Mouse (Mus musculus): ENCODE measurements around the gene Kcnab1. TPM values are rescaled to one million over a fixed set of nuclear protein-coding genes. Genes with fewer than 3 reads are reported as not detected.

The Kcnab1 gene
- polyA plus RNA-seq, 1 experiment from 2014 or later = 6.7 TPM

DNA sequence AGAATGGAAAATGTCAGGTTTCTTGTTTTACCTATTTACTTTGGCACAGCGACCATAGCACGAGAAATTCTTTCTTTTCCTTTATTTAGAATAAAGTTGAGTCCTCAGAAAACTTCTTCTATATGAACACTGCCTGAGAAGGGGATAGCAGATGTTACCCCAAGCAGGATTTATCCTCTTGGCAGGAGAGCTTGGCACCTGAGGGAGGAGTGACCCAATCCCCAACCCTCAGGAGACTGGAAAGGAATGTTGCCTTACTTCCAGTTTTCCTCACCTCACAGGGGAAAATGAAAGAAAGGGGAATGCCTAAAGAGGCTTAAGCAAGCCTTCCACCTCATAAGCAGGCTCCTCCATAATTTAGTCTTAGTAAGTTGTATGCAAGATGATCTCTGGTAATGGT lies 105.5 kb downstream of the Kcnab1 start:
- no peak overlapping the region for H3K27ac ChIP-seq (replicated peaks)
- H3K9me3 ChIP-seq (replicated peaks) = no peaks in the 10 kb centered on the region
- H3K27me3 ChIP-seq (ENCODE audit: low read depth, poor library complexity, severe bottlenecking) = no peaks in the 10 kb centered on the region
- WGBS = 86% methylated on average over 2 of the region's 2 CpGs
- H3K4me3 ChIP-seq = no peak overlapping the region
- H3K4me1 ChIP-seq = peaks cover 7% of the 10 kb centered on the region; the same call in 1 of the 2 replicates
- H3K36me3 ChIP-seq = no peaks in the 10 kb centered on the region
- DNase-seq (ENCODE audit: low spot score) = no peak

DNA sequence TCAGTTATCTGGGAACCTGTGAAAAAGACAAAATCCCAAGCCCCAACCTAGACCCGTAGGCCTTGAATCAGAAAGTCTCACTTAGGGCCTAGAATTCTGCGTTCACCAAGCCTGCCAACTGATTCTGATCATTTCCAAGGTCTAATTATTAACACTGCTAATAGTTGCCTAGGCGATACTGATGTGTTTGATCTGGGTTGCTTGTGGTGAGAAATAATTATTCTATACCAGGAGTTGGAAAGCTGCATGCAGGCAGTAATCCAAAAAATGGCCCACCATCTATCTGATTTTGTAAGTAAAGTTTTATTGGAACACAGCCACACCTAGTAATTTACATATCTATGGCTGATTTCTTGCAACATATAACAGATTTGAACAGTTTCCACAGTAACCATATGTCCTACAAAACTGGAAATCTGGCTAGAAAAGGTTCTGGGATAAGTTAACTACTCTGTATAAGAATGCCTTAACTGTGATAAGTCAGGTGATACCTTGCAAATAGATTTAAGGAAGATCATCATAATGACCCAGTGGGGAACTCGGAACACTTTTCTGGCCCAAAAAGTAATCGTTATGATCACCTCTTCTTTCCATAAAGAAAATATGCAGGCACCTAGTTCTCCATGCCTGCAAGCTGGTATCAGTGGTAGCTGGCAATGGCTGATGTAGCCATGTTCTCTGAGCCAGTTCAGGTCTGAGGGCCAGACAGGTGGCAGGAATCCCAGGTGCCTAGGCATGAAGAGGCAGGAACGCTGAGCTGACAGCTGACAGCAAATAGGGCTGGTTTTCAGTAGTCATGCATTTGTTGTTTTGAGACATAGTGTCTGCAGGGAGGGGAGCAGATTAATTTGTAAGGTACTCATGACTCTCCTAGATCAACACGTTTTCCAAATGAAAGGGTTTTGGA lies 108.7 kb downstream of the Kcnab1 start:
- Histone ChIP-seq H3K27ac (replicated peaks) (no peak overlapping the region), H3K4me1 (peaks cover 7% of the 10 kb centered on the region; the same call in 1 of the 2 replicates), H3K4me3 (no peak overlapping the region), H3K36me3 (no peaks in the 10 kb centered on the region), H3K9me3 (replicated peaks) (no peaks in the 10 kb centered on the region), H3K27me3 (ENCODE audit: low read depth, poor library complexity, severe bottlenecking) (no peaks in the 10 kb centered on the region)
- 85% methylated on average over 7 of the region's 7 CpGs for WGBS
- no peak for DNase-seq (ENCODE audit: low spot score)

DNA sequence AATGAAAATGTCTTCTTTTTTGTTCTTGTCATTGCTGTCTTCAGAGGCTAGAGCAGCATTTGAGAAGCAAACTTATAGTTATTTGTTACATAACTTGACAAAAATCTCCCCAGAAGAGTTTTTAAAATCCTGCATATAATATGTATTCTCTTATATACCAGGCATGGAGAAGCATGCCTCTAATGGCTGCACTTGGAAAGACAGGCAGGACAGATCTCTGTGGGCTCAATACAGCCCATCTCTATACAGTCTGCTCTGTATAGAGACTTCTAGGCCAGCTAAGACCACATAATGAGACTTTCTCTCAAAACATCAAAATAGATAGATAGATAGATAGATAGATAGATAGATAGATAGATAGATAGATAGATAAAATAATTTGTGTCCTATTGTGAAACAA lies 111.1 kb downstream of the Kcnab1 start:
- Histone ChIP-seq H3K9me3 (replicated peaks) (no peaks in the 10 kb centered on the region), H3K36me3 (no peaks in the 10 kb centered on the region), H3K4me1 (peaks cover 7% of the 10 kb centered on the region; the same call in 1 of the 2 replicates), H3K4me3 (no peak overlapping the region), H3K27ac (replicated peaks) (no peak overlapping the region), H3K27me3 (ENCODE audit: low read depth, poor library complexity, severe bottlenecking) (no peaks in the 10 kb centered on the region)
- no peak for DNase-seq (ENCODE audit: low spot score)

GRCm38 (mm10) chr3:65223635-65224034 lies 114.5 kb downstream of the Kcnab1 start:
- H3K27me3 ChIP-seq (ENCODE audit: low read depth, poor library complexity, severe bottlenecking) = no peaks in the 10 kb centered on the region
- no peaks in the 10 kb centered on the region for H3K9me3 ChIP-seq (replicated peaks)
- no peak overlapping the region for H3K4me3 ChIP-seq
- H3K4me1 ChIP-seq = no peaks in the 10 kb centered on the region
- no peak overlapping the region for H3K27ac ChIP-seq (replicated peaks)
- no peaks in the 10 kb centered on the region for H3K36me3 ChIP-seq
- WGBS = 88% methylated on average over 2 of the region's 2 CpGs
- DNase-seq (ENCODE audit: low spot score) = no peak

GRCm38 (mm10) chr3:65230978-65231377 lies 121.8 kb downstream of the Kcnab1 start:
- WGBS = 65% methylated on average over 1 of the region's 1 CpGs
- Histone ChIP-seq H3K27me3 (ENCODE audit: low read depth, poor library complexity, severe bottlenecking) (no peaks in the 10 kb centered on the region), H3K4me1 (no peaks in the 10 kb centered on the region), H3K9me3 (replicated peaks) (peaks cover 5% of the 10 kb centered on the region; the same call in 1 of the 2 replicates), H3K4me3 (no peak overlapping the region), H3K27ac (replicated peaks) (no peak overlapping the region), H3K36me3 (no peaks in the 10 kb centered on the region)
- DNase-seq (ENCODE audit: low spot score) = no peak

GRCm38 (mm10) chr3:65231419-65232090 lies 122.4 kb downstream of the Kcnab1 start:
- H3K27ac ChIP-seq (replicated peaks) = no peak overlapping the region
- no peaks in the 10 kb centered on the region for H3K4me1 ChIP-seq
- peaks cover 5% of the 10 kb centered on the region; the same call in 1 of the 2 replicates for H3K9me3 ChIP-seq (replicated peaks)
- no peak overlapping the region for H3K4me3 ChIP-seq
- H3K36me3 ChIP-seq = no peaks in the 10 kb centered on the region
- WGBS = 88% methylated on average over 11 of the region's 11 CpGs
- DNase-seq (ENCODE audit: low spot score) = no peak
- H3K27me3 ChIP-seq (ENCODE audit: low read depth, poor library complexity, severe bottlenecking) = no peaks in the 10 kb centered on the region

DNA sequence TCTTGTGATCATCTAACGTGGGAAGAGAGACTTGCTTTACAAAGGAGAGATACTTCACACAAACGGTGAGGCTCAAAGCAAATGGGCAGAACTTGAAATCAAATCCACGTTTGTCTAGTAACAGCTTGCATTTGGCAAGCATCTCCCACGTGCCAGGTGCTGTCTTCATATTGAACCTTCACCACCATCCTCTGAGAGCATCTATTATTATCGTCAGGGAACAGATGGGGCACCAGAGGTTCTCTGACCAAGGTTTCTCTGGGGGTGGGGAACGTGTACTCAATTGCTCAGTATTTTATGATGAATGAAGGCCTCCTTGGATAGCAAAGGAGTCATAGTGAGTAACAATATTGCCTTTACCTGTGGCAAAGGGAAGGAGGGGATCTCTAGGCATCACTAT lies 139.8 kb downstream of the Kcnab1 start:
- Histone ChIP-seq H3K4me1 (peaks cover 3% of the 10 kb centered on the region; the same call in 1 of the 2 replicates), H3K4me3 (no peak overlapping the region), H3K36me3 (no peaks in the 10 kb centered on the region), H3K9me3 (replicated peaks) (no peaks in the 10 kb centered on the region; the same call in 1 of the 2 replicates), H3K27ac (replicated peaks) (no peak overlapping the region), H3K27me3 (ENCODE audit: low read depth, poor library complexity, severe bottlenecking) (no peaks in the 10 kb centered on the region)
- no peak for DNase-seq (ENCODE audit: low spot score)
- WGBS = 72% methylated on average over 6 of the region's 6 CpGs

DNA sequence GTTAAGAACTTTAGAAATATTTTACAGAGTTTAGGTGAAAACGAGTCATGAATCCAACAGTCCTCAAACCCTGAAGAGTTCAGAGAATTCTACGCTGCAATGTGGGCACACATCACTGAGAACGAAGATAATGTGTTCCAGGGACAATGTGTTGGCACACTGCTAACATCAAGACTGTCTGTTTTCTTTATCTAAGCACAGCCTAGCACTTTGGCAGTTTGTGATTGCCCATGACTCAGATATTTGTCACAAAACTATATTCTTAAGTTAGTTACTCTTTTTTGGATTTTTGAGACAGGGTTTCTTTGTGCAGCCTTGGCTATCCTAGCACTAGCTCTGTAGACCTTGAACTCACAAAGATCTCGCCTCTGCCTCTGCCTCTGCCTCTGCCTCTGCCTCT lies 151.3 kb downstream of the Kcnab1 start:
- H3K27me3 ChIP-seq (ENCODE audit: low read depth, poor library complexity, severe bottlenecking) = no peaks in the 10 kb centered on the region
- H3K27ac ChIP-seq (replicated peaks) = no peak overlapping the region
- no peaks in the 10 kb centered on the region for H3K9me3 ChIP-seq (replicated peaks)
- DNase-seq (ENCODE audit: low spot score) = no peak
- no peak overlapping the region for H3K4me3 ChIP-seq
- no peaks in the 10 kb centered on the region for H3K36me3 ChIP-seq
- H3K4me1 ChIP-seq = no peaks in the 10 kb centered on the region
- WGBS = 93% methylated on average over 4 of the region's 4 CpGs

GRCm38 (mm10) chr3:65262506-65263422 lies 153.6 kb downstream of the Kcnab1 start:
- 89% methylated on average over 12 of the region's 12 CpGs for WGBS
- Histone ChIP-seq H3K9me3 (replicated peaks) (no peaks in the 10 kb centered on the region), H3K36me3 (no peaks in the 10 kb centered on the region), H3K4me3 (no peak overlapping the region), H3K27ac (replicated peaks) (no peak overlapping the region), H3K27me3 (ENCODE audit: low read depth, poor library complexity, severe bottlenecking) (no peaks in the 10 kb centered on the region), H3K4me1 (no peaks in the 10 kb centered on the region)
- DNase-seq (ENCODE audit: low spot score) = no peak

GRCm38 (mm10) chr3:65273317-65273716 lies 164.1 kb downstream of the Kcnab1 start:
- H3K4me1 ChIP-seq = peaks cover 5% of the 10 kb centered on the region; the same call in 1 of the 2 replicates
- H3K27me3 ChIP-seq (ENCODE audit: low read depth, poor library complexity, severe bottlenecking) = no peaks in the 10 kb centered on the region
- 72% methylated on average over 1 of the region's 1 CpGs for WGBS
- H3K9me3 ChIP-seq (replicated peaks) = no peaks in the 10 kb centered on the region
- DNase-seq (ENCODE audit: low spot score) = no peak
- H3K27ac ChIP-seq (replicated peaks) = no peak overlapping the region
- no peak overlapping the region for H3K4me3 ChIP-seq
- no peaks in the 10 kb centered on the region for H3K36me3 ChIP-seq

DNA sequence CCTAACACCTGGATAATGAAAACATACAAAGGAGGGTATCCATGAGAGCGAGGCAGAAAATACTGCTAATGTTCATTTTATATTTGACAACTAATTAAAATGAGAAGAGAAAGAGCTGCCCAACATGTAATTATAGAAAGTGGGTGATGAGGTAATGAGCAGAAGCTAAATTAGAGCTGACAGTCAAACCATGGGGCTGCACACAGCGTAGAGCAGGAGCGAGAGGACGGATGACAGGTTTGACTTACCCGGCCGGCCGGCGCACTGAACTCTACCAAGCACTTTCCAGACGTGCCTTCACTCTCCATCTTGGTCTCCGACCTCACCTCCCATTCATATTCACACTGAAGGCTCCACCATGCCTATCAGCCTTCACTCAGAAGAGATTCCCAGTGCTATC lies 168.6 kb downstream of the Kcnab1 start:
- WGBS = 89% methylated on average over 10 of the region's 10 CpGs
- Histone ChIP-seq H3K36me3 (no peaks in the 10 kb centered on the region), H3K27ac (replicated peaks) (no peak overlapping the region), H3K4me3 (no peak overlapping the region), H3K4me1 (no peaks in the 10 kb centered on the region), H3K9me3 (replicated peaks) (no peaks in the 10 kb centered on the region), H3K27me3 (ENCODE audit: low read depth, poor library complexity, severe bottlenecking) (no peaks in the 10 kb centered on the region)
- DNase-seq (ENCODE audit: low spot score) = no peak

GRCm38 (mm10) chr3:65283366-65283765 lies 174.2 kb downstream of the Kcnab1 start:
- Histone ChIP-seq H3K27ac (replicated peaks) (no peak overlapping the region), H3K36me3 (no peaks in the 10 kb centered on the region), H3K4me3 (no peak overlapping the region), H3K4me1 (no peaks in the 10 kb centered on the region), H3K9me3 (replicated peaks) (0 out of 2 replicates have a peak, but pooled peaks cover 5% of the 10 kb centered on the region), H3K27me3 (ENCODE audit: low read depth, poor library complexity, severe bottlenecking) (no peaks in the 10 kb centered on the region)
- WGBS = 80% methylated on average over 2 of the region's 2 CpGs
- no peak for DNase-seq (ENCODE audit: low spot score)

Data from midbrain, embryonic 10.5 days (tissue).